Mouse (Mus musculus) G1E-ER4 (cell line): Measurements from ENCODE around the gene Ppp1r1a. TPM values are rescaled to one million over a fixed set of nuclear protein-coding genes. Genes with fewer than 3 reads are reported as not detected.

Source experiments
- GATA1 ChIP-seq: IDR thresholded peaks from one replicate; pipeline ENCODE4 v1.8.0; 2012; ENCODE audit warnings: low read length, inconsistent platforms
- polyA plus RNA-seq: library from polyadenylated mRNA; stranded (reverse); fragments of >175 nt; gene quantifications from 2 replicates; pipeline ENCODE4 v1.2.3, GENCODE M21; 2012

Ppp1r1a gene
- polyA plus RNA-seq, 1 experiment = not detected

DNA sequence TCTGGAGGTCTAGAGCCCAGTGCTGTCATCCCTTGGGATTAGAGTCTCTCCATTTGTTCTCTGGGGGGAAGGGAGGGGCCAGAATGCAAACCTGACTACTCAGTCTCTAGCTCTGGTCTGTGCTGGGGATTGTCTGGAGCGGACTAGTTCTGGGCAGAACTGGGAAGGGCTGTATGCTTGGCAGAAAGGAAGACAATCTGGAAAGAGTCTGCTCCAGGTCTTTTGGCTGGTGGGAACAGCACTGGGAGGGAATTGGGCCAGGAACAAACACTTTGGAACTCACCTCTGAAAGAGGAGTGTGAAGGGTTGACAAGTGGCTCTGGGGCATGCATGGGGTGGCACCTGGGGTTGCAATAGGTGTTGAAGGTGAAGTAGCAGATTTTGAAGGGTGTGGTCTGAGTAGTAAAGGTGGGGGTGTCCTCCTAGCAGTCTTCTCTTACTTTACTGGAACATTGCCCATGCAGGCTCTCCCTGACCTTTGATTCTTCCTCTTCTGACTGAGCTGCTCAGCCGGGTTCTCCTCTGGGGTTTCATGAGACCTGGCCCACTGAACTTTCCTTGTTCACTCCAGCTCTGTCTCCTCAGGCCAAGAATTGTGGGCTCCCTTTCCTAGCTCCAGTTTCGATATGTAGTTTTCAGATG, 15.2 kb downstream of the Ppp1r1a start:
- no peak for TF ChIP-seq GATA1

DNA sequence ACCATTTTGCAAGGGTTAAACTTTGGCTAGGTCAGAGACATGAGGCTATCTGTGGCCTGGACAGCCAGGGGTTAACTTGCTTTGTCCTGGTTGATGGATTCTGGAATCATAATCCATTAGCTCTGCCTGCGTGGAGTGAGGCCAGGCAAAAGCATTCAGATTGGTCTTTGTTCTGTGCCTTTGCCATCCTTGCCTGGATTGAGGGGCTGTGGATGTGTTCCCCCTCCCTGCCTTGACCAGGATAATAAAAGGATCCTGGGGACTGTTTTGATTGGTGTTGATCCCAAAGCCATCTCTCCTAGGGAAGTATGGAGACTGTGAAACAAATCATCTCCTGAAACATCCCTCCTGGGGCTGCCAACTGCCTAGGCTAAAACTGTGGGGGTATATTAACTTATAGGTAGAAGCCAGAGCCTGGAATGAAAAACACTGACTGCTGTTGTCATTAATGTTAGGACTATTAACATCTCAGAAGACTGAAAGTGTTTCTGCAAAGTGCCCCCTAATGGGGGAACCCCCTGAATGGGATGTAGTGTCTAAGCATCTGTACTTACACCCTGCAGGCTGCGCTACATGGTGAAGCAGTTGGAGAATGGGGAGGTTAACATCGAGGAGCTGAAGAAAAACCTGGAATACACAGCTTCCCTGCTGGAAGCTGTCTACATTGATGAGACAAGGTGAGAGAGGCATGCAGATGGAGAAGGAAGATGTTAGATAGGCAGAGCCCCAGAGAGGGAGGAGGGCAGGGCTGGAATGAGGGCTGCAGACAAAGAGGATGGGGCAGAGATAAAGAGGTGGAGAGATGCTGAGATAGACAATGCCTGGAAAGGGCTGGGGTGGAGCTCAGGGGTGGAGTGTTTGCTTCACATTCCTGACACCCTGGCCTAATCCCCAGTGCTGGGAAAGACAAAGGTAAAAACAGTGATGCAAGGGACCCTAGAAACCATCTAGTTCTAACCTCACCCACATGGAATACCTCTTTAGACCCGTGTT, 18.1 kb downstream of the Ppp1r1a start:
- no peak for TF ChIP-seq GATA1

- no peak for TF ChIP-seq GATA1
Observed at GRCm38 (mm10) chr15:103518600-103519385, 19.0 kb downstream of the Ppp1r1a start.

GRCm38 (mm10) chr15:103514914-103515313, 22.9 kb downstream of the Ppp1r1a start:
- no peak for TF ChIP-seq GATA1

DNA sequence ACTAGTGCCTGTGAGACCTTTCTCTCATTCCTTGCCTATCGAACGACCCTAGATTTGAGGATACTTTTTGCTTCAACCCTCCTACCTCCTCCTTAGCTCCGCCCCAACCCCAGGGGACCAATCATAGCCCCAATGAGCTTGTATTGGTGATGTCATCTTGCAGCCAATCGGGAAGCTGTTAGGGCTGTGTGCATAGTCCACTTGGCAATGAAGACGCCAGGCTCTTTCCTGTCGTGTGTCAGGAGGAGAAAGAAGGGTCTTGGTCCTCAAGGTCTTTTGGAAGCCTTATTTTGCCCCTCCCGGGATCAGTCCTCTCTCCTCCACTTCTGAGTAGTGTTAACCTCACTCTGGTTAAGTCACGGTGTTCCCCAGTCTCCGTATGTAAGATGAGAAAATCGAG, 23.7 kb downstream of the Ppp1r1a start:
- no peak for TF ChIP-seq GATA1

DNA sequence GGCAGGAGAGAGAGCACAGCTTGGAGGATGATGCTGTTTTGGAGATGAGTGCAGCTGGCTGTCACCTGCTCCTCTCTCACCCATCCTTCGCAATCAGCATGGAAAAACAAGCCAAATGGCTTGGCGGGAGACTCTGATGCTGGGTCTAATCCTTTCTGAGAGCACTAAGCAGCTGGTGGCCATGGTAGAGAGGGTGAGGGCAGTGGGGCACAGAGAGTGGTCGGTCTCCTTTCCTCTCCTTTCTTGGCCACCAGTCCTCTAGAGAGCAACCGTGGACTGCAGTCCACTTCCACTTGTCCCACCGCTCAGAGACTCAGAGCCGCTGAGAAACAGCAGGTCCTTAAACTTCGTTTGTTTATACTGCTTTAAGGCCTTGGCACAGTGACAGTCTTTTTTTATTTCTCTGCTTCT, 24.2 kb downstream of the Ppp1r1a start:
- TF ChIP-seq GATA1 = no peak

- no peak for TF ChIP-seq GATA1
Observed at GRCm38 (mm10) chr15:103511652-103512051, 26.2 kb downstream of the Ppp1r1a start.

- TF ChIP-seq GATA1 = no peak
Observed at GRCm38 (mm10) chr15:103509317-103509716, 28.5 kb downstream of the Ppp1r1a start.

- TF ChIP-seq GATA1 = no peak
Observed at GRCm38 (mm10) chr15:103503660-103504059, 34.1 kb downstream of the Ppp1r1a start.

DNA sequence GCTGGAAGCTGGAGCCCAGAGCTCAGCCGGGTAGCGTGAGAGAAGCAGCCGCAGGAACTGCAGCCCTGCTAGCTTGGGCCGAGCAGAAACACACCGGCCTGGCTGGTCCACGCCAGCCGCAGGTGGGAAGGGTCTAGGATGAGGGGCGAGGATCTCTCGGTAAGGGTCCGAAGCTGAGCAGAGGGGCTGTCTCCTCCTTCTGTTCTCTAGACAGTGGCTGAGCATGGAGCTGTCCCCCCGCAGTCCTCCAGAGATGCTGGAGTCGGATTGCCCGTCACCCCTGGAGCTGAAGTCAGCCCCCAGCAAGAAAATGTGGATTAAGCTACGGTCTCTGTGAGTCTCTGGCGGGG, 34.6 kb downstream of the Ppp1r1a start:
- TF ChIP-seq GATA1 = no peak

DNA sequence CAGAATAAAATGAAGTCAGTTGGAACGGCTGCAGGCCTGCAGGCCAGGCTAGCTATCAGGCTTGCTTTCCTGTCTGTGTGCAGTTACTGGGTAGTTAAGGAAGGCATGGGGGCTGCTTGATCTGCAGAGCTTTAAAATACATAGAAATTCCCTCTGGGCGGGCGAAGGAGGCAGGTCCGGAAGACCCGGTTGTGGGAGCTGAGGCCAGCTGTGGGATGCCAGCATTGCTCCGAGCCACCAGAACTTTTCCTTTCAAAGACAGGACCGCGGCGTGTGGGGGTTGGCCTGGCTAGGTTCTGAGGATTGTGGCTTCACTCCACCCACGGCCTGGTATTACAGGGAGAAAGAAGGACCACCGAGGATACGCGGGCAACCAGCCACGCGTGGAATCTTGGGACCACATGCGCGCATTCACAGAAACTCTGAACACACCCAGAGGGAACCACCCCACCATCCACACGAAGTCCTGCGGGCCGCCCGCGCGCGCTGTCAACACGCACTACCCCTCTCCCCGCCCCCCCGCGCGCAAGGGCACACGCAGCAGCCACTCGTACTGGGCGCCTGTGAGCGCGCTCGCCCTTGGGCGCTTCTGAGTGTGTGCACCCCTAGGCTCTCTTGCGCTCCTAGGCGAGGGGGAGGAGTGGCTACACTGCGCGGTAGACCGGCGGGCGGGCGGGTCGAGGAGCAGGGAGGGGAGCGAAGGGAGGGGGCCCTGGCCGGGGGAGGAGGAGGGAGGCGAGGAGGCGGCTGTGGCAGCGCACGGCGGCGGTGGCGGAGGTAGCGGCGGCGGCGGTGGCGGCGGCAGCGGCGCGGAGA, 35.2 kb downstream of the Ppp1r1a start, which contains the start of gene Pde1b:
Pde1b (plus strand) TSS at position 600 of the 816 bp plus-strand sequence.
- no peak for TF ChIP-seq GATA1

- TF ChIP-seq GATA1 = no peak
Observed at GRCm38 (mm10) chr15:103501186-103501585, 36.6 kb downstream of the Ppp1r1a start.

DNA sequence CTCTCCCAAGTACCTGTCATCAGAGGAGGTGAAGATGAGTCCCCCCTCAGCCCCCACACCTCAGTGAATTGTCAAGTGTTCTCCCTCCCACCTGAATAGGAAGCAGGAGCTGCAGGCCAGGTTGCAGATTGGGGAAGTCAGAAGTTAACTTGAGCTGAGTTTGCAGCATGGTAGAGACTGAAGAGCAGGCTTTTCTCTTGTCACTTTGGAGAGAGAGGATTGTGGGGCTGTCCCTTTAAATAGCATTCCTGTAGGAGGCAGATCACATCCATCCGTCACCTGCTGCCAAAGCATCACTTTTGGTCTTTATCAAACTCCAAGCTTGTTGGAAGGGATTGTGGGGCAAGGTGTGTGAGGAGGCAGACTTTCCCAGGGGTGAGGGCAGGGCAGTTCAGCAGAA, 37.1 kb downstream of the Ppp1r1a start:
- TF ChIP-seq GATA1 = no peak

DNA sequence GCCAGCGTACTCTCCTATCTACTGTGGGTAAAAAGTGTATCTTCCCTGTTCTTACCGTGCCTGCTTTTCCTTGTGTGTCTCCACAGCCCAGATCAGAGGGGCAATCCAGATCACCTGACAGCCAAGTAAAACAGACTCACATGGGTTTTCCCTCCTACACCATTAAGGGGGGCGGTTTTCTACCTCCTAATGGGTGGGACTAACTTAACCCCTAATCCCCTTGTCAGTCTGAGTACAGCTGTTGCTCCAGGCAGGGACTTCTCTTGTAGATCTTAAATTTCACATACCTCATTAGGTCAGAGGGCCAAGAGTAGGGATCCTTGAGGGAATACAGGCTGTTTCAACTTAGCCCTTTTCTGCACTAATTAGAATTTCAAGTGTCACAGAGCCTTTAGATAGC, 39.6 kb downstream of the Ppp1r1a start:
- no peak for TF ChIP-seq GATA1
